Mouse (Mus musculus) stomach, postnatal 0 days (tissue): ENCODE results near the gene Cyp4f40.

Experiments
- CTCF ChIP-seq: IDR thresholded peaks from 2 replicates; pipeline ENCODE4 v1.5.1; 2016; ENCODE audit warnings: antibody characterized with exemption, low read depth, mild to moderate bottlenecking, moderate library complexity
- EP300 ChIP-seq: optimal IDR thresholded peaks from 2 replicates; pipeline ENCODE3; 2016; ENCODE audit warnings: antibody characterized with exemption

DNA sequence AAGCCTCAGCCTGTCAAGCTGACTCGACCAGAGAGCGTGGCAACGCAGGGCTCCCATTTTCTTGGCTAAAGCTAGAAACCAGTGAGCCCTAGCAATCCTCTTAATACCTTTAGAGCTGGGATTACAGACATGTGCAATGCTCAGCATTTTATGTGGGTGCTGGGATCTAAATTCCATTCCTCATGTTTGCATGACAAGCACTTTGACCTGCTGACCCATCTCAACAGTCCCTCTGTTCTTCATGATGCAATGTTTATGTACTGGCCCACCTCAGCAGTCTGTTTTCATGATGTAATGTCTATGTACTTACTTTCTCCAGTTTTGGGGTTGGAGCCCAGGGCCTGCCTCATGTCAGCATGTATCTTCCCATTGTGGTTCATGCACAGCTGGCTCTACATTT lies 47.8 kb upstream of the Cyp4f40 start:
- TF ChIP-seq CTCF (no peak), EP300 (no peak)
